Mouse (Mus musculus) limb, embryonic 10.5 days (tissue): Measurements from ENCODE around the gene Cdkn2aip. TPM values are rescaled to one million over a fixed set of nuclear protein-coding genes. Genes with fewer than 3 reads are reported as not detected.

Source experiments
- DNase-seq: peaks from one replicate; pipeline ENCODE4 v3.0.0-alpha.2; 2017; ENCODE audit warnings: low spot score
- H3K27ac ChIP-seq: fragments of 300-500 bp; sonication (generic); 2 replicates; pipeline ENCODE4 v1.5.1; 2016; ENCODE audit warnings: mild to moderate bottlenecking
- H3K27me3 ChIP-seq: fragments of 300-500 bp; sonication (generic); 2 replicates; pipeline ENCODE4 v1.6.1; 2016; ENCODE audit warnings: low read depth, mild to moderate bottlenecking; ENCODE audit not compliant: poor library complexity, severe bottlenecking
- H3K36me3 ChIP-seq: fragments of 300-500 bp; sonication (generic); 2 replicates; pipeline ENCODE4 v1.6.1; 2016; ENCODE audit warnings: mild to moderate bottlenecking, moderate library complexity
- H3K4me1 ChIP-seq: fragments of 300-500 bp; sonication (generic); 2 replicates; pipeline ENCODE4 v1.6.1; 2016
- H3K4me3 ChIP-seq: fragments of 300-500 bp; sonication (generic); 2 replicates; pipeline ENCODE4 v1.5.1; 2016; ENCODE audit warnings: mild to moderate bottlenecking, moderate library complexity
- H3K9me3 ChIP-seq: fragments of 300-500 bp; sonication (generic); replicated peaks from 2 replicates; pipeline ENCODE4 v1.6.1; 2016; ENCODE audit warnings: mild to moderate bottlenecking
- WGBS: fragments of 180-500 bp; shearing (Covaris S2); methylation state at CpG from one replicate; pipeline ENCODE4 v1.1.7; 2016; 5-methylcytosine and 5-hydroxymethylcytosine counted together
- polyA plus RNA-seq: library from polyadenylated mRNA; unstranded; fragments of >200 nt; fragmentation: Nextera tagmentation; extraction: Ambion mirVana; gene quantifications from 2 replicates; pipeline ENCODE4 v1.2.1, GENCODE M21; 2016

The Cdkn2aip gene
- polyA plus RNA-seq, 1 experiment from 2014 or later = 33.6 TPM

GRCm38 (mm10) chr8:47737120-47737519, 23.4 kb upstream of the Cdkn2aip start:
- DNase-seq = peak; percentile 51
- Histone ChIP-seq H3K4me1 (peaks cover 6% of the 10 kb centered on the region), H3K27ac (no peak overlapping the region), H3K27me3 (peaks cover 17% of the 10 kb centered on the region; the same call in 1 of the 2 replicates), H3K9me3 (no peaks in the 10 kb centered on the region), H3K4me3 (no peak overlapping the region), H3K36me3 (no peaks in the 10 kb centered on the region)
- 49% methylated on average over 7 of the region's 7 CpGs for WGBS

DNA sequence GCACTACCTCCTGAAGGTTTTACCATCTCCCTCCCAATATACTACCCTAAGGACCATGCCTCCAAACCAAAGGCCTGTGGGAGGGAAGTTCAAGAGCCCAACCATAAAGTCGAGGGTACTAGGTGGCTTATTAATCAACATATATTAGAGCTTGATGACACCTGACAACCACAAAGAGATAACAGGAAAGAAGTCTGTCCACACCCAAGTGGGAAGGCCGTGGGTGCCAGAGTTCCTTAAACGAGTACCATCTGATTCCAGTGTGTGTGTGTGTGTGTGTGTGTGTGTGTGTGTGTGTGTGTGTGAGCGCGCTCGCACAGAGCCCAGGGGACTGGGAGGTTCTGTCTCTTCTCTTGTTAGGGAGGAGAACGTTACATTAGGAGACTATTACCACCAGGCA, 15.6 kb upstream of the Cdkn2aip start:
- Histone ChIP-seq H3K4me3 (no peak overlapping the region), H3K27ac (no peak overlapping the region), H3K9me3 (no peaks in the 10 kb centered on the region), H3K36me3 (no peaks in the 10 kb centered on the region), H3K27me3 (peaks cover 6% of the 10 kb centered on the region; the same call in 1 of the 2 replicates), H3K4me1 (peaks cover 7% of the 10 kb centered on the region; the same call in 1 of the 2 replicates)
- WGBS = 74% methylated on average over 7 of the region's 7 CpGs
- no peak for DNase-seq

GRCm38 (mm10) chr8:47726945-47727344, 13.2 kb upstream of the Cdkn2aip start:
- Histone ChIP-seq H3K4me1 (peaks cover 7% of the 10 kb centered on the region; the same call in 1 of the 2 replicates), H3K36me3 (no peaks in the 10 kb centered on the region), H3K4me3 (no peak overlapping the region), H3K9me3 (no peaks in the 10 kb centered on the region), H3K27ac (no peak overlapping the region), H3K27me3 (peaks cover 6% of the 10 kb centered on the region; the same call in 1 of the 2 replicates)
- no peak for DNase-seq
- 27% methylated on average over 6 of the region's 6 CpGs for WGBS

GRCm38 (mm10) chr8:47721609-47722008, 7.9 kb upstream of the Cdkn2aip start:
- 83% methylated on average over 4 of the region's 4 CpGs for WGBS
- no peaks in the 10 kb centered on the region for H3K36me3 ChIP-seq
- no peak for DNase-seq

DNA sequence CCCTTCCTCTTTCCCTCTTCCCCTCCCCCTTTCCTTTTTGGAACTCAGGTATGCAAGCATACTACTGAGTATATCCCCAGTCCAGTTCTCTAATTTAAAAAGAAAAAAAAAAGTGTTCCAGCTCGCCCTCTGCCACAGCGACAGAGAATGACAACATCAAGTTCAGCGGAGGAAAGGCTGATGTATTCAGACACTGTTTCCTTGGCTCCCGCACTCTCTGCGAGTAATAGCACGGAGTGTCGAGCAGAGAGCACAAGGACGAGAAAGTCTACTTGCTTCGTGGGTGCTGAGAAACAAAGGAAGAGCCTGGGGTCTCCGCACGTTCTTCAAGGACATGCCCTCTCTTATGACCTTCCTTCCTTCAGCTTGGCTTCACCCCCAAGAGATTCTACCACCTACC, 4.9 kb upstream of the Cdkn2aip start:
- peaks cover 5% of the 10 kb centered on the region; the same call in 1 of the 2 replicates for H3K27me3 ChIP-seq
- DNase-seq = no peak
- H3K4me3 ChIP-seq = 0 out of 2 replicates have a peak overlapping the region, but pooled peaks have one; percentile 6
- H3K4me1 ChIP-seq = peaks cover 13% of the 10 kb centered on the region
- WGBS = 27% methylated on average over 11 of the region's 11 CpGs
- H3K36me3 ChIP-seq = no peaks in the 10 kb centered on the region
- no peak overlapping the region for H3K27ac ChIP-seq
- H3K9me3 ChIP-seq = no peaks in the 10 kb centered on the region

More at GRCm38 (mm10) chr8:47721609-47722008, 7.9 kb upstream of the Cdkn2aip start:
- Histone ChIP-seq H3K27me3 (peaks cover 5% of the 10 kb centered on the region; the same call in 1 of the 2 replicates), H3K4me1 (peaks cover 5% of the 10 kb centered on the region; the same call in 1 of the 2 replicates), H3K9me3 (no peaks in the 10 kb centered on the region), H3K4me3 (no peak overlapping the region), H3K27ac (no peak overlapping the region)

DNA sequence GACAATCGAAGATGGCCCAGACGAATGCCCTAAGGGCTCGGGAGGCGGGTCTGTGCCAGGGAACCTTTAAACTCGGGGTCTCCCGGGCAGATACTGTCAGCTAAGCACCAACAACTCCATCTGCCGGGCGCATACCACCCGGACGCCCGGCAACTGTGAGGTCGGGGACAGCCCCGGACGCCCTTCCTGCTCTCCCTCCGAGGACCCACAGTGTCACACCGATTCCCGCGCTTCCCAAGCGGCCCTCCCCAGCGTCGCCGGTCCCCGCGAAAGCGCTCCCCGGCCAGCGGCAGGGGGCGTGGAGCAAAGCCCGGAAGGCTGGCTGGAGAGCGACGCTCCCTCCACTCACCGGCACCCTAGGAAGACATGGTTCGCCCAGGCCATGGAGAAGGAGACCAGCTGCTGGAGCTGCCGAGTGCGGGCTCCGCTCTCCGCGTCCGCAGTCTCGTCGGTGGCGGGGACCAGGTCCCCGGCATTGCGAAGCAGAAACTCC, 515 bp downstream of the Cdkn2aip start:
- Histone ChIP-seq H3K27me3 (no peaks in the 10 kb centered on the region), H3K27ac (peak overlapping the region; percentile 94), H3K4me1 (peaks cover 14% of the 10 kb centered on the region), H3K9me3 (no peaks in the 10 kb centered on the region), H3K4me3 (peak overlapping the region; percentile 91), H3K36me3 (peaks cover 35% of the 10 kb centered on the region)
- under 1% methylated on average over 44 of the region's 44 CpGs for WGBS
- no peak for DNase-seq

GRCm38 (mm10) chr8:47708106-47708505, 5.6 kb downstream of the Cdkn2aip start:
- H3K9me3 ChIP-seq = no peaks in the 10 kb centered on the region
- peaks cover 69% of the 10 kb centered on the region for H3K36me3 ChIP-seq
- no peak overlapping the region for H3K27ac ChIP-seq
- 87% methylated on average over 5 of the region's 5 CpGs for WGBS
- DNase-seq = no peak
- peaks cover 6% of the 10 kb centered on the region; the same call in 1 of the 2 replicates for H3K4me1 ChIP-seq
- no peaks in the 10 kb centered on the region for H3K27me3 ChIP-seq
- H3K4me3 ChIP-seq = no peak overlapping the region

GRCm38 (mm10) chr8:47706746-47707145, 7.0 kb downstream of the Cdkn2aip start:
- no peak for DNase-seq
- Histone ChIP-seq H3K9me3 (no peaks in the 10 kb centered on the region), H3K36me3 (peaks cover 65% of the 10 kb centered on the region)

GRCm38 (mm10) chr8:47702333-47702732, 11.4 kb downstream of the Cdkn2aip start:
- Histone ChIP-seq H3K4me3 (no peak overlapping the region), H3K27ac (no peak overlapping the region), H3K4me1 (no peaks in the 10 kb centered on the region), H3K9me3 (no peaks in the 10 kb centered on the region), H3K27me3 (no peaks in the 10 kb centered on the region), H3K36me3 (peaks cover 26% of the 10 kb centered on the region)
- DNase-seq = no peak
- WGBS = 68% methylated on average over 1 of the region's 1 CpGs

More at GRCm38 (mm10) chr8:47706746-47707145, 7.0 kb downstream of the Cdkn2aip start:
- Histone ChIP-seq H3K4me3 (no peak overlapping the region), H3K27me3 (no peaks in the 10 kb centered on the region), H3K4me1 (no peaks in the 10 kb centered on the region), H3K27ac (no peak overlapping the region)
- 95% methylated on average over 8 of the region's 8 CpGs for WGBS

- Histone ChIP-seq H3K36me3 (no peaks in the 10 kb centered on the region), H3K4me1 (no peaks in the 10 kb centered on the region), H3K4me3 (no peak overlapping the region), H3K9me3 (no peaks in the 10 kb centered on the region), H3K27me3 (no peaks in the 10 kb centered on the region), H3K27ac (no peak overlapping the region)
- 74% methylated on average over 1 of the region's 1 CpGs for WGBS
- no peak for DNase-seq
These were observed 16.0 kb downstream of the Cdkn2aip start for GRCm38 (mm10) chr8:47697696-47698095.

DNA sequence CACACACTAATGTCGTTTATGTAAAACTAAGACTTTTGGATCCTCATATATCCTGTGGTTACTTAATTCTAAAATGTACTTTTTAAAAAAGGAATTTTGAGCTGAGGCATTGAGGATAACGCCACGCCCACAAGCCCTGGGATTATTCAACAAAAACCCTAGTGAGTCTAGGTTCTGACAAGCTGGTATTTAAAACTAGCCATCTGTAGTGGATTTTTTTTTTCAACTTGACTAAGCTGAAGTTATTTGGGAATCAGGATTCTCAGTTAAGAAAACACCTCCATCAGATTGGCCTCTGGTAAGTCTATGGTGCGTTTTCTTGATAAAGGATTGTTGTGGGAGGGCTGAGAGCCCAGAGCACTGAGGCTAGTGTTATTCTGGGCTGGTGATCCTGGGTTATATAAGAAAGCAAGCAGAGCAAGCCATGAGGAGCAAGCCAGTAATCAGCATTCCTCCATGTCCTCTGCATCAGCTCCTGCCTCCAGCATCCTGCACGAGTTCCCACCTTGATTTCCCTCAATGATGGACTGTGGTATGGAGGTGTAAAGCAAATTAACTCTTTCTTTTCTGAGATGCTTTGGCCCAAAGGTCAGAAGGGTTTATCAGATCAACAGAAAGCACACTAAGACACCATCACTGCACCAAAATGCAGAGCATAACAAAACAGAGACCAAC, 18.2 kb downstream of the Cdkn2aip start:
- Histone ChIP-seq H3K4me3 (no peak overlapping the region), H3K4me1 (0 out of 2 replicates have a peak, but pooled peaks cover 3% of the 10 kb centered on the region), H3K36me3 (no peaks in the 10 kb centered on the region), H3K9me3 (no peaks in the 10 kb centered on the region), H3K27ac (no peak overlapping the region), H3K27me3 (peaks cover 15% of the 10 kb centered on the region)
- 86% methylated on average over 5 of the region's 5 CpGs for WGBS
- peak; percentile 9 for DNase-seq

DNA sequence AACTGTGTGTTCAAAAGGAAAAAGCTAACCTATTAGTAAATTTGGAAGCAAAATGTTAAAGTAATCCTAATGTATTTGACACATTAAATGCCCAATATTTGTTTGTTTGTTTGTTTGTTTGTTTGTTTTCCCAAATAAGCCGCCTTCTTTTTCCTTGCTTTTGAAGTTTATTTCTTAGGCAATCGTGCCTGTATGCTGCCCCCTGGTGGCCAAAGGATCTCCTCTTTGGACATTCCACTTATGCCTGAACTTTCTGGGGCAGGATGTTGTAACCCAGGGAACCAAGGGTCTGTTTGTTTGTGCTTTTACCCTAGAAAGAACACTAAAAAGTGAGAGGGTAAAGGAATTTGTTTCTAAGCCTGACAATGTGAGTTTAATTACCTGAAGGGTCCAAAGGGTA, 20.6 kb downstream of the Cdkn2aip start:
- 0 out of 2 replicates have a peak, but pooled peaks cover 4% of the 10 kb centered on the region for H3K4me1 ChIP-seq
- 22% methylated on average over 2 of the region's 2 CpGs for WGBS
- peak; percentile 87 for DNase-seq
- no peaks in the 10 kb centered on the region for H3K9me3 ChIP-seq
- H3K36me3 ChIP-seq = no peaks in the 10 kb centered on the region
- no peak overlapping the region for H3K27ac ChIP-seq
- H3K27me3 ChIP-seq = peaks cover 16% of the 10 kb centered on the region
- no peak overlapping the region for H3K4me3 ChIP-seq

- DNase-seq = no peak
- WGBS = 79% methylated on average over 10 of the region's 10 CpGs
- Histone ChIP-seq H3K27me3 (peaks cover 16% of the 10 kb centered on the region), H3K36me3 (no peaks in the 10 kb centered on the region), H3K27ac (no peak overlapping the region), H3K4me1 (0 out of 2 replicates have a peak, but pooled peaks cover 4% of the 10 kb centered on the region), H3K9me3 (no peaks in the 10 kb centered on the region), H3K4me3 (no peak overlapping the region)
These were observed 21.9 kb downstream of the Cdkn2aip start for GRCm38 (mm10) chr8:47691831-47692230.
